Mouse (Mus musculus) liver, embryonic 14.5 days (tissue): ENCODE measurements at regions not wholly inside any gene's neighbourhood (a gene's known extent, or its start where the extent isn't known, plus 50 kb on each side); places are given as distances from the start of the nearest gene placed in this dataset.

ENCODE experiments used
- CTCF ChIP-seq: IDR thresholded peaks from 2 replicates; pipeline ENCODE4 v1.5.1; 2016; ENCODE audit warnings: antibody characterized with exemption, low read depth, control low read depth
- EP300 ChIP-seq: IDR thresholded peaks from 2 replicates; pipeline ENCODE4 v1.6.1; 2016; ENCODE audit warnings: antibody characterized with exemption, low read depth

DNA sequence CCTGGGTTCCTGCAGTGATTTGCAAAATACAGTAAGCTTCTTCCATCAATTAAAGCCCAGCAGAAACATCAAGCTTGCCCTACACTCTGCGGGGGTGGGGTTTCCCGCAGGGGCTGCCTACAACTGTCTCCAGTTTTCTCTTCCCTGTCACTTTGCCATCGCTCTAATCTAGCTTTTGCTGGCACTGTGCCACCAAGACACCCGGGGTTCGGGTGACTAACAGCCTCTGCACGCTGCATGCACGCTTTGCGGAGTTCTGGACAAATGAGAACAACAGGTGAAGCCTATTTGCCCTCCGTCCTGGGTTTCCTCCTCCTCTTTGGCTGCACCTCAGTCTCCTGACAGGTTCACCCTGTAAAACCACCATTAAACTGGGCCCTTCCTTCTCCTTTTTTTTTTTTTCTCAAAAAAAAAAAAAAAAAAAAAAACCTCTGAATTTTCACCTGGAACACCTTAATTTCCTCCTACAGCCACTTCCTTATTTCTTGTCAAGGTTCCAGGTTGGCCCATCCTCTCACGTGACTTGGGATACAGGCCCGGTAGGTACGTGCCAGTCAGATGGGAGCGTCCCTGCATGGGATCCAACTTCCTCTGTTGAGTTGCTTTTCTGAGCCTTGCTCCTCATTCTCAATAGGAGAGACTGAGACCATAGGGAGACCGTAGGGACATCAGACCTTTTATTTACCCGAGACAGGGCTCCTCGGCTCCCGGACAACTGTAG lies 262.7 kb downstream of the Gadd45g start:
- TF ChIP-seq CTCF (no peak), EP300 (no peak)
